Mouse (Mus musculus): ENCODE results near the gene Necab2. TPM values are rescaled to one million over a fixed set of nuclear protein-coding genes. Genes with fewer than 3 reads are reported as not detected.

Necab2 gene
- polyA plus RNA-seq, 1 experiment from 2014 or later: 17.2 TPM

DNA sequence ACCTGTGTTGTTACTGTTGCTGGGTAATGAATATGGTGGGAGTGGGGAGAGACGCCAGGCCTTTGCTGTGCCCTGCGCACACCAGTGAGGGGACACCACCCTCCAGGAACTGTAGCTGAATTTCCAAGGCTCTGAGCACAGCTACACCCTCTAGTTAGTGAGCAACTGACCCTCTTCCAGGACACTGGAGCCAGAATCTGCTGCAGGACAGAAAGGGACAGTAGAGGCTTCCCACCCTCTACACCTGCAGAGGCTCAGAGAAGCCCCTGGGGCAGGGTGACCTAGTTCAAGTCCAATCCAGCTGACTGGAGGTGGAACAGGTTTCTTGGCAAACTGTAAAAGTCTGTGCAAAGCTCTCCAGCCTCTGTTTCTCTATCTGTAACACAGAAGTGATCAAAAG is 7.1 kb upstream of the Necab2 start:
- no peak overlapping the region for H3K4me2 ChIP-seq (replicated peaks; ENCODE audit: low read depth, low read length)
- H3K9me3 ChIP-seq (ENCODE audit: control insufficient read depth, low read length): no peaks in the 10 kb centered on the region
- no peaks in the 10 kb centered on the region for H3K36me3 ChIP-seq (ENCODE audit: control insufficient read depth, insufficient read depth, low read length)
- H3K4me3 ChIP-seq (ENCODE audit: low read depth, low read length): no peak overlapping the region
- WGBS: 79% methylated on average over 2 of the region's 2 CpGs
- H3K27me3 ChIP-seq (ENCODE audit: control insufficient read depth, insufficient read depth, low read length): no peaks in the 10 kb centered on the region
- no peaks in the 10 kb centered on the region for H3K4me1 ChIP-seq (replicated peaks; ENCODE audit: control insufficient read depth, insufficient read depth, low read length)
- no peak overlapping the region for H3K27ac ChIP-seq (ENCODE audit: low read depth, low read length)
- DNase-seq (ENCODE audit: low spot score) (no peak), ATAC-seq (ENCODE audit: low FRiP score) (no peak)
- H3K9ac ChIP-seq (ENCODE audit: low read depth, low read length): no peak overlapping the region

DNA sequence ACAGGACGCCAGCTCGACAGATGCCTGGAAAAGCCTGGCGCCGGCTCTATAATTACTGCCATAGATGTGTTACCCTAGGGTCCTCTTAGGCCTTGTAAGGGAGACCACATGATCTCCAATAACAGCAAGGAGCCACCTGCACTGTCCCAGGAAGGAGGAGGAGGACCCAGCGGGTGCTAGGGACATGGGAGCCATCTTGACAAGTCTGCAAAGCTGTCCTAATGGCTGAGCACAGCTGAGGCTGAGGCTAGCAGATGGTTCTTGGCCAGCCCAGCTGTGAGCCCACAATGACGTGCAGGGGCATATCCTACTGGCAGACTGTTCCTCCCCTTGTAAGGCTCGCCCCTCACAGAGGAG is 6.6 kb upstream of the Necab2 start:
- DNase-seq (ENCODE audit: low spot score) (peak; percentile 37), ATAC-seq (ENCODE audit: low FRiP score) (peak; percentile 36; the same call in 1 of the 2 replicates)
- no peak overlapping the region for H3K4me2 ChIP-seq (replicated peaks; ENCODE audit: low read depth, low read length)
- no peaks in the 10 kb centered on the region for H3K36me3 ChIP-seq (ENCODE audit: control insufficient read depth, insufficient read depth, low read length)
- no peak overlapping the region for H3K4me3 ChIP-seq (ENCODE audit: low read depth, low read length)
- WGBS: 61% methylated on average over 7 of the region's 7 CpGs
- no peaks in the 10 kb centered on the region for H3K27me3 ChIP-seq (ENCODE audit: control insufficient read depth, insufficient read depth, low read length)
- H3K9ac ChIP-seq (ENCODE audit: low read depth, low read length): no peak overlapping the region
- no peaks in the 10 kb centered on the region for H3K9me3 ChIP-seq (ENCODE audit: control insufficient read depth, low read length)
- H3K27ac ChIP-seq (ENCODE audit: low read depth, low read length): no peak overlapping the region
- no peaks in the 10 kb centered on the region for H3K4me1 ChIP-seq (replicated peaks; ENCODE audit: control insufficient read depth, insufficient read depth, low read length)

DNA sequence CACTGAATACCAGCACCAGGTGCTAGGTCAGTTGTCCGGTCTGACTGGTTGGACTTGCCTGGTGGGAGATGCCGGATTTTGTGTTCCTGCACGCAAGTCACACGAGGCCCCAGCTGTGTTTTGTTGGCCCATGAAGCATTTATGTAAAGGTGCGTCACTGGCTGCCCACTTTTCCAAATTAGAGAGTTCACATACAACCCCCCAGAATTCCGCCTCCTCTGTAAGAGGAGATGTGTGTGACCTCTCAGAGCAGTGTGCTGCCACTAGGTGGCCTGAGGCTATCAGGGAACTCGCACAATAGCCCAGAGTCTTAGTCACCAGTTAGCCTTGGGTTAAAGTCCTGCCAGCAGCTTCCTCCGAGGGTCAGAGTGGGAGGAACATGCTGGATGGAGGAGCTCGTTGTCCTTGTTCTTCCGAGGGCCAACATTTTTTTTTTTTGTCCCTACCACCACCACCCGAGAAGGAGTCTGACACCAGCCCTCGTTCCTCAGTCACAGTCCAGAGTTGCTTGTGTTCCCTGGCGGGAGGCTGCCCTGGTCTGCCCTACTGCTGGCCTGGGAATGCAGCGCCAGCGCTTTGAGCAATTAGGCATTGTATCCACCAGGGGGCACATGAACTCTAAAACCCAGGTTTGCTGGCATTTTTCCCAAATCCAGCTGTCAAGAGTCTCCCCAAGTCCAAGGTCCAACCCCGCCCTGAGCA is 6.1 kb upstream of the Necab2 start:
- DNase-seq (ENCODE audit: low spot score) (peak; percentile 86), ATAC-seq (ENCODE audit: low FRiP score) (peak; percentile 61)
- no peaks in the 10 kb centered on the region for H3K27me3 ChIP-seq (ENCODE audit: control insufficient read depth, insufficient read depth, low read length)
- no peak overlapping the region for H3K27ac ChIP-seq (ENCODE audit: low read depth, low read length)
- H3K4me1 ChIP-seq (replicated peaks; ENCODE audit: control insufficient read depth, insufficient read depth, low read length): no peaks in the 10 kb centered on the region
- H3K9ac ChIP-seq (ENCODE audit: low read depth, low read length): no peak overlapping the region
- H3K9me3 ChIP-seq (ENCODE audit: control insufficient read depth, low read length): no peaks in the 10 kb centered on the region
- H3K36me3 ChIP-seq (ENCODE audit: control insufficient read depth, insufficient read depth, low read length): no peaks in the 10 kb centered on the region
- peak overlapping the region; percentile 9; the same call in 1 of the 2 replicates for H3K4me2 ChIP-seq (replicated peaks; ENCODE audit: low read depth, low read length)
- WGBS: 13% methylated on average over 16 of the region's 16 CpGs
- no peak overlapping the region for H3K4me3 ChIP-seq (ENCODE audit: low read depth, low read length)

DNA sequence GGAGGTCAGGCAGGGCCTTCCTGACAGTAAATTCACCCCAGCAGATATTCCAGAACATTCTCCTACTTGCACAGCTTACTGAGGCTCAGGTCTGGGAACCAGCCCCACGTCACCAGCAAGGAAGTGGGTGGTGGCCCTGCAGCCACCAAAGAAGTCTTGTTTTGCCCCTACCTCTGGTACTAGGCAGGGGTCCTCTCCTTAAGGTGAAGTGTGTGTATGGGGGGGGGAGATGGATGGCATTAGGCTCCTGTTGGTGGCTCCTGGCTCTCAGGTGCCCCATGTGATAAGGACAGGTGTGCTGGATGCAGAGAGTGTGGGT is 5.6 kb upstream of the Necab2 start:
- peak; percentile 26; the same call in 1 of the 2 replicates for ATAC-seq (ENCODE audit: low FRiP score)
- no peaks in the 10 kb centered on the region for H3K9me3 ChIP-seq (ENCODE audit: control insufficient read depth, low read length)

DNA sequence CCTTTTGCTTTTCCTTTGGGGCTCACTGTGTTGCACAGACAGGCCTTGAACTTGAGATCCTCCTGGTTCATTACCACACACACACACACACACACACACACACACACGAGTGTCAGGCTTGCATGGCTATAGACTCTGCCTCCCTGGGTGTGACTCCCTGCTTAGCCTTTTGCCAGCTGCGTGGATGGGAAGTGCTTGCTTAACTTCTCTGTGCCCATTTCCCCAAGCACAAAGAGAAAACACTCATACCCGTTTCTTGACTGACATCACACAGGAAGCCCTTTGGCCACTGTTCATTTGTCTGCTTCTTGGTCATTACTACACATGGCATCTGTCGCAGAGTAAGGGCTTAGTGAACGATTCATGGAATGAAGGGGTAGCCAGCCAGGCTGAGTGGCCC is 4.5 kb upstream of the Necab2 start:
- ATAC-seq (ENCODE audit: low FRiP score) (no peak), DNase-seq (ENCODE audit: low spot score) (no peak)
- Histone ChIP-seq H3K27me3 (ENCODE audit: control insufficient read depth, insufficient read depth, low read length) (no peaks in the 10 kb centered on the region; the same call in 1 of the 2 replicates), H3K36me3 (ENCODE audit: control insufficient read depth, insufficient read depth, low read length) (no peaks in the 10 kb centered on the region), H3K4me1 (replicated peaks; ENCODE audit: control insufficient read depth, insufficient read depth, low read length) (no peaks in the 10 kb centered on the region), H3K9ac (ENCODE audit: low read depth, low read length) (no peak overlapping the region), H3K9me3 (ENCODE audit: control insufficient read depth, low read length) (no peaks in the 10 kb centered on the region), H3K4me3 (ENCODE audit: low read depth, low read length) (no peak overlapping the region), H3K4me2 (replicated peaks; ENCODE audit: low read depth, low read length) (no peak overlapping the region), H3K27ac (ENCODE audit: low read depth, low read length) (no peak overlapping the region)
- 73% methylated on average over 5 of the region's 5 CpGs for WGBS

More for the DNA sequence above, 5.6 kb upstream of the Necab2 start:
- no peaks in the 10 kb centered on the region for H3K4me1 ChIP-seq (replicated peaks; ENCODE audit: control insufficient read depth, insufficient read depth, low read length)
- no peak overlapping the region for H3K4me2 ChIP-seq (replicated peaks; ENCODE audit: low read depth, low read length)
- no peaks in the 10 kb centered on the region for H3K36me3 ChIP-seq (ENCODE audit: control insufficient read depth, insufficient read depth, low read length)
- H3K27ac ChIP-seq (ENCODE audit: low read depth, low read length): no peak overlapping the region
- no peaks in the 10 kb centered on the region for H3K27me3 ChIP-seq (ENCODE audit: control insufficient read depth, insufficient read depth, low read length)
- no peak overlapping the region for H3K4me3 ChIP-seq (ENCODE audit: low read depth, low read length)
- no peak for DNase-seq (ENCODE audit: low spot score)
- H3K9ac ChIP-seq (ENCODE audit: low read depth, low read length): no peak overlapping the region
- WGBS: 40% methylated on average over 1 of the region's 1 CpGs

DNA sequence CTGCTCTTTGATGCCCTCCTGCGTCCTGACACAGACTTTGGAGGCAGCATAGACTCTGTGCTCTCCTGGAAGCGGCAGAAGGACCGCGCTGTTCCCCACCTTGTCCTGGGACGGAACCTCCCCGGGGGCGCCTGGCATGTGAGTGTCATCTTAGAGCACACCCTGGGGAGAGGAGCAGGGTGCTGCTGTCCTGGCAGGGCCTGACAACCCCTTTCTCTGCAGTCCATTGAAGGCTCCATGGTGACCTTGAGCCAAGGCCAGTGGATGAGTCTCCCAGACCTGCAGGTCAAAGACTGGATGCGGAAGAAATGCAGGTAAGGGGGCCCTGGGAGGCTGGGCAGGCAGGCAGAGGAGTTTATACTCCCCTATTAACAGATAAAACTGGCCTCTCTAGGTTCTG is 3.5 kb upstream of the Necab2 start:
- no peak for ATAC-seq (ENCODE audit: low FRiP score)
- peaks cover 5% of the 10 kb centered on the region for H3K27me3 ChIP-seq (ENCODE audit: control insufficient read depth, insufficient read depth, low read length)

DNA sequence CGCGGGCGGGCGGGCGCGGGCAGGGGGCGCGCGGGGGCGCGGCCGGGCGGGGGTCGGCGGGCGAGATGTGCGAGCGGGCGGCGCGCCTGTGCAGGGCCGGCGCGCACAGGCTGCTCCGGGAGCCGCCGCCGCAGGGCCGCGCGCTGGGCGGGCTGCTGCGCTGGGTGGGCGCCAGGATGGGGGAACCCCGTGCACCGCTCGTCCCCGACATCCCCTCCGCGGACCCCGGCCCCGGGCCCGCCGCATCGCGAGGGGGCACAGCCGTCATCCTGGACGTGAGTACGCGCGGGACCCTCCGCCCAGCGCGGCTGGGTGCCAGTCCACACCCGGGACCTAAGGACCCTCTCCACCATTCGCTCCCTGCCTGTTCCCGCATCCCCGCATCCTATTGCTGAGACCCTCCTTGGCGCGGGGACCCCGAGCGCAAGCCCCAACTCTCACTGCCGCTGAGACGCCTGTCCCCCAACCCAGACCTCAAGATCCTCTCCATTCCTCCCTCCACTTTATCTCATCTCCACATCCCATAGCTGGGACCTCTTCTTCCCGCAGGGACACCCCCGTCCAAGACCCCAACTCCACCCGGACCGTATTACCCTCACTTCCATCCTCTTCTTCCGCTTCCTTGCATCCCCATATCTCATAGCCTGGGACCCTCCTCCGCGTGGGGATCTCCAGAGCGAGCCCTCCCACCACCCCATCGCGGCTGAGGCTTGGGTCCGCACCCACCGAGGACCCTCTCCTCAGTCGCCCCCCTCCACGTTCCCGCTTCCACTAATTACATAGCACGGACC is 666 bp downstream of the Necab2 start:
- H3K9ac ChIP-seq (ENCODE audit: low read depth, low read length): peak overlapping the region; percentile 78
- no peaks in the 10 kb centered on the region for H3K9me3 ChIP-seq (ENCODE audit: control insufficient read depth, low read length)
- ATAC-seq (ENCODE audit: low FRiP score) (peak; percentile 46; the same call in 1 of the 2 replicates), DNase-seq (ENCODE audit: low spot score) (peak; percentile 57)
- peak overlapping the region; percentile 73 for H3K4me3 ChIP-seq (ENCODE audit: low read depth, low read length)
- H3K36me3 ChIP-seq (ENCODE audit: control insufficient read depth, insufficient read depth, low read length): no peaks in the 10 kb centered on the region
- H3K4me1 ChIP-seq (replicated peaks; ENCODE audit: control insufficient read depth, insufficient read depth, low read length): no peaks in the 10 kb centered on the region
- peak overlapping the region; percentile 89 for H3K4me2 ChIP-seq (replicated peaks; ENCODE audit: low read depth, low read length)
- 0% methylated on average over 52 of the region's 80 CpGs for WGBS
- peaks cover 11% of the 10 kb centered on the region for H3K27me3 ChIP-seq (ENCODE audit: control insufficient read depth, insufficient read depth, low read length)
- no peak overlapping the region for H3K27ac ChIP-seq (ENCODE audit: low read depth, low read length)

More for the DNA sequence above, 3.5 kb upstream of the Necab2 start:
- no peak overlapping the region for H3K27ac ChIP-seq (ENCODE audit: low read depth, low read length)
- no peaks in the 10 kb centered on the region for H3K36me3 ChIP-seq (ENCODE audit: control insufficient read depth, insufficient read depth, low read length)
- H3K9me3 ChIP-seq (ENCODE audit: control insufficient read depth, low read length): no peaks in the 10 kb centered on the region
- DNase-seq (ENCODE audit: low spot score): no peak
- H3K4me2 ChIP-seq (replicated peaks; ENCODE audit: low read depth, low read length): no peak overlapping the region
- no peak overlapping the region for H3K4me3 ChIP-seq (ENCODE audit: low read depth, low read length)
- no peaks in the 10 kb centered on the region for H3K4me1 ChIP-seq (replicated peaks; ENCODE audit: control insufficient read depth, insufficient read depth, low read length)
- H3K9ac ChIP-seq (ENCODE audit: low read depth, low read length): no peak overlapping the region
- 92% methylated on average over 8 of the region's 8 CpGs for WGBS

DNA sequence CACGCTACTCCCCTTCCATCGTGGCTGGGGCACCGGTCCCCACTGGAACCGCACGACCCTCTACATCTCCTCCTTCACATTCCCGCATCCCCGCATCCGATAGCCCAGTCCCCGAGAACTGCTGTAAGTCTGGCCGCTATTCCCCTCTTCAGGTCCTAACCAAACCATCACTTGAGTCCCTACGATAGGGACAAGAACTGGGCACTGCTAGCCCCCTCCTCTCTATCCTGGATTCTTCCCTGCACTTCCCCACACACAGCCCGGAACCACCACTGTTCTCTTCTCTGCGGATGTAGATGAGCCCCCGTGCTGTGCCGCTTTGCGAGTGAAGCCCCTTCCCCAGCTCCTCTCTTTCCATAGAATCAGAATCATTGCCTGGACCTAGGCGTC is 1.3 kb downstream of the Necab2 start:
- Histone ChIP-seq H3K4me1 (replicated peaks; ENCODE audit: control insufficient read depth, insufficient read depth, low read length) (no peaks in the 10 kb centered on the region), H3K4me2 (replicated peaks; ENCODE audit: low read depth, low read length) (peak overlapping the region; percentile 89), H3K9me3 (ENCODE audit: control insufficient read depth, low read length) (no peaks in the 10 kb centered on the region), H3K9ac (ENCODE audit: low read depth, low read length) (peak overlapping the region; percentile 78), H3K27me3 (ENCODE audit: control insufficient read depth, insufficient read depth, low read length) (peaks cover 11% of the 10 kb centered on the region), H3K36me3 (ENCODE audit: control insufficient read depth, insufficient read depth, low read length) (no peaks in the 10 kb centered on the region), H3K27ac (ENCODE audit: low read depth, low read length) (no peak overlapping the region), H3K4me3 (ENCODE audit: low read depth, low read length) (peak overlapping the region; percentile 73)
- WGBS: 1% methylated on average over 17 of the region's 17 CpGs
- ATAC-seq (ENCODE audit: low FRiP score) (no peak), DNase-seq (ENCODE audit: low spot score) (no peak)

DNA sequence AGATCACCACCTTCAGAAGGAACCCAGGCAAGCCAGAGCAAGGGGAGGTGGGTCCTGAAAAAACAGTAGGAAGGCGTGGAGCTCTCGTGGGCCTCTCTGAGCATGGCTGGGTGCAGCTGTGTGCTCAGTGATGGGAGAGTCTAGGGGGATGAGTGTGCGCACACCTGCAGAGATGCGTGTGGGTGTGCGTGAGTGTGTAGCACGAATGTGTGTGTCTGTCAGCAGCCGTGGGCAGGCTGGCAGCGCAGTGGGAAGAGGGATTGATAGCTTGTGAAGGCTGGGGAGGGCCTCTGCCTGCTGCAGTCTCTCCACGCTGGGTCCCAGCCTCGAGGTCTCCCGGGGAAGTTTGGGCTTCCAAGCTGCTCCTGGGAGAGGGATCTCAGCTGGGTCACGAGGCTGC is 3.1 kb downstream of the Necab2 start:
- ATAC-seq (ENCODE audit: low FRiP score) (no peak), DNase-seq (ENCODE audit: low spot score) (no peak)
- H3K36me3 ChIP-seq (ENCODE audit: control insufficient read depth, insufficient read depth, low read length): no peaks in the 10 kb centered on the region
- WGBS: 68% methylated on average over 12 of the region's 12 CpGs
- no peak overlapping the region for H3K4me3 ChIP-seq (ENCODE audit: low read depth, low read length)
- no peak overlapping the region for H3K27ac ChIP-seq (ENCODE audit: low read depth, low read length)
- H3K9ac ChIP-seq (ENCODE audit: low read depth, low read length): no peak overlapping the region
- no peaks in the 10 kb centered on the region for H3K4me1 ChIP-seq (replicated peaks; ENCODE audit: control insufficient read depth, insufficient read depth, low read length)
- H3K27me3 ChIP-seq (ENCODE audit: control insufficient read depth, insufficient read depth, low read length): peaks cover 11% of the 10 kb centered on the region
- no peak overlapping the region for H3K4me2 ChIP-seq (replicated peaks; ENCODE audit: low read depth, low read length)
- no peaks in the 10 kb centered on the region for H3K9me3 ChIP-seq (ENCODE audit: control insufficient read depth, low read length)
